Mouse (Mus musculus): Measurements from ENCODE around the gene Bicra.

DNA sequence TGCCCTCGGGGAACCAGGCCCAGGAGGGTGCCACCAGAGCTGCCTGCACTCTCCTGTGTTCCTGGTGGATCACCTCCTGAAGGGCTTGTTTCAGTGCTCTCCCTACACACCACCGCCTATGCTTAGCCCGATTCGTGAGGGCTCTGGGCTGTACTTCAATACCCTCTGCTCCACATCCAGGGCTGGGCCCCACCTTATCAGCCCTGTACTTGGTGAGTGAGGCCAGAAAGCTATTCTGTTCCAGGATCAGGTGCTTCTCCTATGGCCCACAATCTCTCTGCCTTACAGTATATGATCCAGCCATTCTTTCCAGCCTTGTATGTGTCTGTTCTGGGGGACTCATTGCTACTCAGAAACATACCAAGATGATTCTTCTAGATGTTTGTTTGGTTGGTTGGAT is 35.6 kb upstream of the Bicra start:
- TF ChIP-seq CTCF (IDR thresholded peaks at IDR 0.05; ENCODE audit: control insufficient read depth, insufficient read depth, insufficient replicate concordance, low read depth, low read length) (no peak), POLR2A (IDR thresholded peaks at IDR 0.05; ENCODE audit: control insufficient read depth, low read depth, low read length) (no peak)
